Mouse (Mus musculus): Measurements from ENCODE around the gene Syt7. TPM values are rescaled to one million over a fixed set of nuclear protein-coding genes. Genes with fewer than 3 reads are reported as not detected.

The Syt7 gene
- polyA plus RNA-seq, 2 experiments, result 2.0 to 5.0 TPM

GRCm38 (mm10) chr19:10393874-10394500, 5.1 kb downstream of the Syt7 start:
- Histone ChIP-seq H3K36me3 (ENCODE audit: control insufficient read depth, insufficient read depth, low read length) (no peaks in the 10 kb centered on the region), H3K4me1 (ENCODE audit: control insufficient read depth, insufficient read depth, low read length) (peaks cover 10% of the 10 kb centered on the region), H3K9me3 (ENCODE audit: control insufficient read depth, low read length) (no peaks in the 10 kb centered on the region), H3K4me2 (replicated peaks; ENCODE audit: low read depth, low read length, severe bottlenecking) (no peak overlapping the region), H3K9ac (ENCODE audit: low read depth, low read length, severe bottlenecking) (no peak overlapping the region), H3K4me3 (replicated peaks; ENCODE audit: low read length) (no peak overlapping the region), H3K27ac (replicated peaks; ENCODE audit: low read depth, low read length) (no peak overlapping the region), H3K27me3 (ENCODE audit: control insufficient read depth, insufficient read depth, low read length) (peaks cover 17% of the 10 kb centered on the region)
- DNase-seq (ENCODE audit: low spot score) (no peak), ATAC-seq (ENCODE audit: low FRiP score, low read depth) (no peak)
- 60% methylated on average over 15 of the region's 15 CpGs for WGBS
- TF ChIP-seq POLR2A (IDR thresholded peaks at IDR 0.05; ENCODE audit: borderline replicate concordance, extremely low read depth, insufficient read depth, insufficient read length), result no peak

- DNase-seq (ENCODE audit: low spot score) (no peak), ATAC-seq (ENCODE audit: low FRiP score, low read depth) (no peak)
- Histone ChIP-seq H3K27ac (replicated peaks; ENCODE audit: low read depth, low read length) (no peak overlapping the region), H3K27me3 (ENCODE audit: control insufficient read depth, insufficient read depth, low read length) (peaks cover 8% of the 10 kb centered on the region), H3K9ac (ENCODE audit: low read depth, low read length, severe bottlenecking) (no peak overlapping the region), H3K4me2 (replicated peaks; ENCODE audit: low read depth, low read length, severe bottlenecking) (no peak overlapping the region), H3K9me3 (ENCODE audit: control insufficient read depth, low read length) (no peaks in the 10 kb centered on the region), H3K36me3 (ENCODE audit: control insufficient read depth, insufficient read depth, low read length) (no peaks in the 10 kb centered on the region), H3K4me3 (replicated peaks; ENCODE audit: low read length) (no peak overlapping the region), H3K4me1 (ENCODE audit: control insufficient read depth, insufficient read depth, low read length) (peaks cover 5% of the 10 kb centered on the region)
- 17% methylated on average over 8 of the region's 8 CpGs for WGBS
- TF ChIP-seq POLR2A (IDR thresholded peaks at IDR 0.05; ENCODE audit: borderline replicate concordance, extremely low read depth, insufficient read depth, insufficient read length), result no peak
Observed at GRCm38 (mm10) chr19:10395174-10395573, 6.3 kb downstream of the Syt7 start.

DNA sequence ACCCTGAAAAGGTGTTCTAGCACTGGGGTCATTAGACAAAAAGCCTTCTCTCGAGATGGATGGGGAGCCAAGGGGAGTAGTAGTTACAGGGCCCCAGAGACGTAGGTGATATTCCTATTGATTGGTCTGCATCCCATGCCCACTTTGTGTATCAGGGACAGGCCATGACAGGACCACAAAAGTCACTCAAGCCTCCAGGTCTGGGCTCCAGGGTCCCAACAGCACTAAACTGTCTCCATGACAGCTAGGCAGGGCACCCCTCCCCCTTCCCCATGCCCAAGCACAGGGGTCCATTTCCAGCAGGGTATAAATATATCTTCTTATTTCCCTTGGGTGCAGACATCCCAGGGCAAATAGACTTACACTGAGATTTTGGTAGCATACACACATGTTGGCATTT, 8.1 kb downstream of the Syt7 start:
- Histone ChIP-seq H3K4me2 (replicated peaks; ENCODE audit: low read depth, low read length, severe bottlenecking) (no peak overlapping the region), H3K4me1 (ENCODE audit: control insufficient read depth, insufficient read depth, low read length) (no peaks in the 10 kb centered on the region), H3K9me3 (ENCODE audit: control insufficient read depth, low read length) (no peaks in the 10 kb centered on the region), H3K27ac (replicated peaks; ENCODE audit: low read depth, low read length) (no peak overlapping the region), H3K36me3 (ENCODE audit: control insufficient read depth, insufficient read depth, low read length) (no peaks in the 10 kb centered on the region), H3K4me3 (replicated peaks; ENCODE audit: low read length) (no peak overlapping the region), H3K9ac (ENCODE audit: low read depth, low read length, severe bottlenecking) (no peak overlapping the region), H3K27me3 (ENCODE audit: control insufficient read depth, insufficient read depth, low read length) (no peaks in the 10 kb centered on the region)
- WGBS, result 72% methylated on average over 2 of the region's 2 CpGs
- TF ChIP-seq POLR2A (IDR thresholded peaks at IDR 0.05; ENCODE audit: borderline replicate concordance, extremely low read depth, insufficient read depth, insufficient read length), result no peak
- ATAC-seq (ENCODE audit: low FRiP score, low read depth) (no peak), DNase-seq (ENCODE audit: low spot score) (no peak)

GRCm38 (mm10) chr19:10397479-10398153, 8.7 kb downstream of the Syt7 start:
- Histone ChIP-seq H3K4me3 (replicated peaks; ENCODE audit: low read length) (no peak overlapping the region), H3K4me1 (ENCODE audit: control insufficient read depth, insufficient read depth, low read length) (no peaks in the 10 kb centered on the region), H3K27me3 (ENCODE audit: control insufficient read depth, insufficient read depth, low read length) (no peaks in the 10 kb centered on the region), H3K27ac (replicated peaks; ENCODE audit: low read depth, low read length) (no peak overlapping the region), H3K9me3 (ENCODE audit: control insufficient read depth, low read length) (no peaks in the 10 kb centered on the region), H3K9ac (ENCODE audit: low read depth, low read length, severe bottlenecking) (no peak overlapping the region), H3K36me3 (ENCODE audit: control insufficient read depth, insufficient read depth, low read length) (no peaks in the 10 kb centered on the region), H3K4me2 (replicated peaks; ENCODE audit: low read depth, low read length, severe bottlenecking) (no peak overlapping the region)
- TF ChIP-seq POLR2A (IDR thresholded peaks at IDR 0.05; ENCODE audit: borderline replicate concordance, extremely low read depth, insufficient read depth, insufficient read length), result no peak
- 40% methylated on average over 8 of the region's 8 CpGs for WGBS
- ATAC-seq (ENCODE audit: low FRiP score, low read depth) (no peak), DNase-seq (ENCODE audit: low spot score) (no peak)

- Histone ChIP-seq H3K27ac (replicated peaks; ENCODE audit: low read depth, low read length) (no peak overlapping the region), H3K36me3 (ENCODE audit: control insufficient read depth, insufficient read depth, low read length) (no peaks in the 10 kb centered on the region), H3K4me3 (replicated peaks; ENCODE audit: low read length) (no peak overlapping the region), H3K9me3 (ENCODE audit: control insufficient read depth, low read length) (no peaks in the 10 kb centered on the region), H3K9ac (ENCODE audit: low read depth, low read length, severe bottlenecking) (no peak overlapping the region), H3K4me1 (ENCODE audit: control insufficient read depth, insufficient read depth, low read length) (no peaks in the 10 kb centered on the region), H3K27me3 (ENCODE audit: control insufficient read depth, insufficient read depth, low read length) (no peaks in the 10 kb centered on the region), H3K4me2 (replicated peaks; ENCODE audit: low read depth, low read length, severe bottlenecking) (no peak overlapping the region)
- ATAC-seq (ENCODE audit: low FRiP score, low read depth), result no peak
- no peak for TF ChIP-seq POLR2A (IDR thresholded peaks at IDR 0.05; ENCODE audit: borderline replicate concordance, extremely low read depth, insufficient read depth, insufficient read length)
- no peak for DNase-seq (ENCODE audit: low spot score)
- 52% methylated on average over 5 of the region's 6 CpGs for WGBS
Observed at GRCm38 (mm10) chr19:10398296-10398695, 9.4 kb downstream of the Syt7 start.

All from limb, embryonic 14.5 days (tissue).